Mouse (Mus musculus) yolk sac, embryonic 10.5 days (tissue): ENCODE data around the gene Pdxp.

Experiments used
- DNase-seq: peaks from one replicate; pipeline ENCODE4 v3.0.0-alpha.2; 2017; ENCODE audit warnings: low spot score

The Pdxp gene

GRCm38 (mm10) chr15:78899740-78900584, 13.8 kb upstream of the Pdxp start, which contains the start of gene Sh3bp1:
TSS of gene Sh3bp1 (plus strand) at chr15:78899768.
- no peak for DNase-seq

- DNase-seq: no peak
Measured at GRCm38 (mm10) chr15:78900585-78901421, 12.9 kb upstream of the Pdxp start.

GRCm38 (mm10) chr15:78901422-78901789, 12.3 kb upstream of the Pdxp start:
- DNase-seq: no peak

GRCm38 (mm10) chr15:78903243-78903642, 10.5 kb upstream of the Pdxp start:
- DNase-seq: no peak

GRCm38 (mm10) chr15:78908399-78908798, 5.3 kb upstream of the Pdxp start:
- DNase-seq: no peak

GRCm38 (mm10) chr15:78908982-78909381, 4.7 kb upstream of the Pdxp start:
- DNase-seq: no peak

- DNase-seq: peak; percentile 41
Measured at GRCm38 (mm10) chr15:78912040-78912439, 1.7 kb upstream of the Pdxp start.

- DNase-seq: peak; percentile 36
Measured at GRCm38 (mm10) chr15:78914091-78914822, 538 bp downstream of the Pdxp start.

- no peak for DNase-seq
Measured at GRCm38 (mm10) chr15:78914823-78915659, 1.3 kb downstream of the Pdxp start.

GRCm38 (mm10) chr15:78915660-78916017, 1.9 kb downstream of the Pdxp start:
- DNase-seq: peak; percentile 61

GRCm38 (mm10) chr15:78916052-78916826, 2.5 kb downstream of the Pdxp start:
- DNase-seq: no peak

- no peak for DNase-seq
Measured at GRCm38 (mm10) chr15:78918126-78918525, 4.4 kb downstream of the Pdxp start.

GRCm38 (mm10) chr15:78919914-78920313, 6.2 kb downstream of the Pdxp start:
- no peak for DNase-seq

GRCm38 (mm10) chr15:78922700-78923099, 9.0 kb downstream of the Pdxp start:
- no peak for DNase-seq

GRCm38 (mm10) chr15:78923585-78923984, 9.9 kb downstream of the Pdxp start:
- no peak for DNase-seq

GRCm38 (mm10) chr15:78925129-78925528, 11.4 kb downstream of the Pdxp start:
- DNase-seq: no peak

- peak; percentile 80 for DNase-seq
Measured at GRCm38 (mm10) chr15:78926021-78926919, 12.6 kb downstream of the Pdxp start, which contains the start of gene Lgals1. TSS of gene Lgals1 (plus strand) at chr15:78926725.

GRCm38 (mm10) chr15:78927021-78927787, 13.5 kb downstream of the Pdxp start:
- no peak for DNase-seq
